ENCODE assay signal across 19 mouse cellular contexts in the genomic region with DNA sequence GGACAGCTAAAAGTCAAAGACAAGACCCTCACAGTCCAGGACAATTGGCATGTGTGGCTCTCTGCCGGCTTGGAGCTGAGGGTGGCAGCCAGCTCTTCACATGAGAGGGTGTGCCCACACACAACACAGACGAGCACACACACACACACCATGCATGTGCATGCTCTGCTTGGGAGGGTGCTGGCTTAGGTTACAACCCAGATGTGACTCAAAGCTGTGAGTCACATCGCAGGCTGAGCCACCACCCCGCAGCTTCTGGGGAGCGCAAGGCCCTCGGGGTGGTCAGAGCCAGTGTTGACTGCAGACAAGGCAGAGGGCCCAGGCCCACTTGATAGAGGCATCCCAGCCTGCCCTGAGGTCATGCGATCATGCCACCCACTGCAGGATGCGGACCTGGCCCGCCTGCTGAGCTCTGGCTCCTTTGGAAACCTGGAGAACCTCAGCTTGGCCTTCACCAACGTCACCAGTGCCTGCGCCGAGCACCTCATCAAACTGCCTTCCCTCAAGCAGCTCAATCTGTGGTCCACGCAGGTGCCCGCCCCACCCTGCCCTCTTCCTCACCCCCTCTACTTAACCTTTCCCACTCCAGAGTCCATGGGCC. TPM values are rescaled to one million over a fixed set of nuclear protein-coding genes. Genes with fewer than 3 reads are reported as not detected.
DNase-seq lines count a peak whose midpoint lies in the region; ATAC-seq and TF ChIP-seq lines count a peak whose summit lies in the region.
"Had no signal": no experiment of that assay in that cellular context is flagged by ENCODE, and none has a peak within 500 bp of the region (broad histone marks: within the 10 kb centered on the region; RNA-seq: fewer than 3 reads in every experiment).

No protein-coding gene starts in this region.

- POLR2A ChIA-PET in Patski (lab: Charles Lee): interaction anchor here (0.9 kb wide), 2 partner anchors 9 to 57 kb away, joined by 3 read pairs; no protein-coding TSS in a partner anchor

- H3K27me3 ChIP-seq in midbrain, embryonic 14.5 days (ENCODE audit: control insufficient read depth, insufficient read depth, low read length): no peaks in the 10 kb centered on the region
- H3K27me3 ChIP-seq in midbrain, postnatal 0 days (ENCODE audit: insufficient read depth, low read length): no peaks in the 10 kb centered on the region
- no peaks in the 10 kb centered on the region for H3K27me3 ChIP-seq in Patski
- H3K27me3 ChIP-seq in midbrain, embryonic 16.5 days (ENCODE audit: control insufficient read depth, insufficient read depth, low read depth, low read length): no peaks in the 10 kb centered on the region
- H3K27me3 ChIP-seq: heart, embryonic 15.5 days; limb, embryonic 13.5 days; midbrain, embryonic 12.5 days had no signal

- DNase-seq in gastrocnemius, postnatal 14 days: peak; percentile 17
- DNase-seq in gastrocnemius, adult 8-10 months (ENCODE audit: low spot score in 2 of 2): no peak
- no peak for DNase-seq in midbrain, embryonic 14.5 days
- DNase-seq in midbrain, postnatal 0 days (ENCODE audit: low spot score): no peak
- peak; percentile 35 for DNase-seq in Patski (ENCODE audit: low read depth, low spot score)
- DNase-seq in kidney, postnatal 4 days: no peak
- DNase-seq in lung, postnatal 4 days: no peak
- DNase-seq: cerebellum, adult 2 months; embryo, embryonic 11 days; gastrocnemius, postnatal 36 days; layer of hippocampus, postnatal 36 days; lung, adult 2 months; right cerebral cortex, postnatal 14 days had no signal

- H3K4me2 ChIP-seq in midbrain, embryonic 14.5 days (ENCODE audit: low read length): no peak overlapping the region
- H3K4me2 ChIP-seq in midbrain, postnatal 0 days (ENCODE audit: low read depth, low read length, poor library complexity, severe bottlenecking): no peak overlapping the region
- no peak overlapping the region for H3K4me2 ChIP-seq in midbrain, embryonic 16.5 days (ENCODE audit: low read length)
- H3K4me2 ChIP-seq: heart, embryonic 15.5 days; limb, embryonic 13.5 days; midbrain, embryonic 12.5 days had no signal

- peak overlapping the region; percentile 61 for H3K27ac ChIP-seq in midbrain, embryonic 14.5 days (replicated peaks; ENCODE audit: low read depth, low read length)
- H3K27ac ChIP-seq in midbrain, postnatal 0 days (ENCODE audit: low read depth, low read length): no peak overlapping the region
- peak overlapping the region; percentile 68 for H3K27ac ChIP-seq in midbrain, embryonic 16.5 days (ENCODE audit: low read length)
- H3K27ac ChIP-seq: heart, embryonic 15.5 days had no signal

- TF ChIP-seq CTCF in midbrain, postnatal 0 days (IDR thresholded peaks at IDR 0.05): no peak
- TF ChIP-seq CTCF in Patski (IDR thresholded peaks at IDR 0.05): no peak

- CTCF ChIA-PET in Patski (lab: Charles Lee): no interaction called here

- H3K9me3 ChIP-seq in midbrain, embryonic 14.5 days (ENCODE audit: control insufficient read depth, low read length): no peaks in the 10 kb centered on the region
- no peaks in the 10 kb centered on the region for H3K9me3 ChIP-seq in midbrain, postnatal 0 days (ENCODE audit: low read length)
- no peaks in the 10 kb centered on the region for H3K9me3 ChIP-seq in midbrain, embryonic 16.5 days (replicated peaks; ENCODE audit: control insufficient read depth, low read length, poor library complexity, severe bottlenecking)
- H3K9me3 ChIP-seq: heart, embryonic 15.5 days; limb, embryonic 13.5 days; midbrain, embryonic 12.5 days had no signal

- intact Hi-C loops in gastrocnemius, postnatal 14 days (cut with DNase I; ENCODE audit: low total_unique reads): no loop called here

- no peak for ATAC-seq in midbrain, embryonic 14.5 days (ENCODE audit: low FRiP score, low TSS enrichment)
- no peak for ATAC-seq in midbrain, postnatal 0 days (ENCODE audit: low FRiP score)
- peak; percentile 83 for ATAC-seq in Patski
- ATAC-seq in midbrain, embryonic 16.5 days: no peak
- ATAC-seq: inflammation-experienced regulatory T-cells, adult 6 months had no signal

- peaks cover 81% of the 10 kb centered on the region for H3K36me3 ChIP-seq in midbrain, embryonic 14.5 days (ENCODE audit: control insufficient read depth, insufficient read depth, low read length)
- peaks cover 69% of the 10 kb centered on the region for H3K36me3 ChIP-seq in midbrain, postnatal 0 days (ENCODE audit: insufficient read depth, low read length)
- H3K36me3 ChIP-seq in midbrain, embryonic 16.5 days (ENCODE audit: control insufficient read depth, insufficient read depth, low read length): peaks cover 29% of the 10 kb centered on the region

- in situ Hi-C loops in Patski (cut with MboI; ENCODE audit: low pct_unique_long_range_greater_than_20kb): loop anchor here (5.0 kb wide), 1 partner anchor 67 kb away; no protein-coding TSS in a partner anchor

- 93% methylated on average over 14 of the region's 14 CpGs for WGBS in midbrain, embryonic 14.5 days
- WGBS in midbrain, postnatal 0 days: 95% methylated on average over 14 of the region's 14 CpGs
- 97% methylated on average over 14 of the region's 14 CpGs for WGBS in midbrain, embryonic 16.5 days

- no peak overlapping the region for H3K9ac ChIP-seq in midbrain, embryonic 14.5 days (replicated peaks; ENCODE audit: low read length)
- H3K9ac ChIP-seq in midbrain, postnatal 0 days (replicated peaks; ENCODE audit: low read length, poor library complexity, severe bottlenecking): no peak overlapping the region
- H3K9ac ChIP-seq in midbrain, embryonic 16.5 days (ENCODE audit: low read depth, low read length): no peak overlapping the region
- H3K9ac ChIP-seq: heart, embryonic 15.5 days; limb, embryonic 13.5 days; midbrain, embryonic 12.5 days had no signal

- H3K4me1 ChIP-seq in midbrain, embryonic 14.5 days (ENCODE audit: control insufficient read depth, insufficient read depth, low read length): no peaks in the 10 kb centered on the region
- no peaks in the 10 kb centered on the region for H3K4me1 ChIP-seq in midbrain, postnatal 0 days (ENCODE audit: insufficient read depth, low read length)
- H3K4me1 ChIP-seq in midbrain, embryonic 16.5 days (ENCODE audit: control insufficient read depth, insufficient read depth, low read length): peaks cover 13% of the 10 kb centered on the region
- H3K4me1 ChIP-seq: heart, embryonic 15.5 days; limb, embryonic 13.5 days had no signal

- H3K4me3 ChIP-seq in midbrain, embryonic 14.5 days (replicated peaks; ENCODE audit: low read depth, low read length): no peak overlapping the region
- H3K4me3 ChIP-seq in midbrain, postnatal 0 days (ENCODE audit: low read depth, low read length): no peak overlapping the region
- no peak overlapping the region for H3K4me3 ChIP-seq in midbrain, embryonic 16.5 days (ENCODE audit: low read depth, low read length)
- H3K4me3 ChIP-seq: erythroblast, embryonic 14.5 days; heart, embryonic 15.5 days; limb, embryonic 13.5 days; midbrain, embryonic 12.5 days had no signal

RNA-seq across cellular contexts. Expression of gene Plcg2, which starts 43.5 kb away (rescaled TPM):
- total RNA-seq in gastrocnemius, postnatal 14 days (2021): 1 to 10 TPM in 1 of 2 experiments, under 1 TPM in 1; 0.84 to 1.2 TPM
- under 1 TPM; 0.51 to 0.74 (median 0.67) TPM for total RNA-seq in gastrocnemius, adult 8-10 months (2022)
- 0.62 and 1.2 TPM in 2 replicates for polyA plus RNA-seq in midbrain, embryonic 14.5 days (2014; fragmentation: Nextera tagmentation; extraction: Ambion mirVana)
- total RNA-seq in midbrain, postnatal 0 days (2014; rRNA removed): 2.4 and 2.6 TPM in 2 replicates
- 1.5 and 1.9 TPM in 2 replicates for polyA plus RNA-seq in midbrain, postnatal 0 days (2015; fragmentation: Nextera tagmentation; extraction: Ambion mirVana)
- 7.6 TPM for polyA plus RNA-seq in Patski (2021)
- polyA plus RNA-seq in midbrain, embryonic 16.5 days (2015; fragmentation: Nextera tagmentation; extraction: Ambion mirVana): 0.89 and 1.2 TPM in 2 replicates

Comparison
In these comparisons a context has a peak if more than half of its experiments do, and no peak if none do; other contexts are left out.
1. DNase-seq: peak in gastrocnemius, postnatal 14 days (single experiment) and Patski (single experiment); none in gastrocnemius, adult 8-10 months (0 of 2), midbrain, embryonic 14.5 days (single experiment), midbrain, postnatal 0 days (single experiment), kidney, postnatal 4 days (0 of 2) and lung, postnatal 4 days (0 of 2).